In genomic region chr13:112541223-112541975, GRCm38 (mm10) we compare ENCODE assay signal across 21 mouse cellular contexts. TPM values are rescaled to one million over a fixed set of nuclear protein-coding genes. Genes with fewer than 3 reads are reported as not detected.
DNase-seq lines count a peak whose midpoint lies in the region; ATAC-seq and TF ChIP-seq lines count a peak whose summit lies in the region.
"Had no signal": no experiment of that assay in that cellular context is flagged by ENCODE, and none has a peak within 500 bp of the region (broad histone marks: within the 10 kb centered on the region; RNA-seq: fewer than 3 reads in every experiment).

No protein-coding gene starts in this region.

- no peaks in the 10 kb centered on the region for H3K9me3 ChIP-seq in CH12.LX (replicated peaks; ENCODE audit: low read length)
- H3K9me3 ChIP-seq in liver, embryonic 16.5 days (replicated peaks; ENCODE audit: control insufficient read depth, low read length), result no peaks in the 10 kb centered on the region
- H3K9me3 ChIP-seq in hindbrain, embryonic 16.5 days (ENCODE audit: control insufficient read depth, low read length), result no peaks in the 10 kb centered on the region
- H3K9me3 ChIP-seq: forebrain, embryonic 12.5 days; heart, embryonic 15.5 days; hindbrain, embryonic 10.5 days; limb, embryonic 13.5 days had no signal

- TF ChIP-seq EP300 in CH12.LX (IDR thresholded peaks at IDR 0.05; ENCODE audit: low read length), result no peak

- H3K27ac ChIP-seq in gastrocnemius, adult 2 months, result peak overlapping the region; percentile 2; the same call in 1 of the 2 replicates
- H3K27ac ChIP-seq in CH12.LX (ENCODE audit: insufficient read depth, low read depth), result no peak overlapping the region
- no peak overlapping the region for H3K27ac ChIP-seq in liver, embryonic 16.5 days (ENCODE audit: low read length)
- no peak overlapping the region for H3K27ac ChIP-seq in hindbrain, embryonic 16.5 days (ENCODE audit: low read depth, low read length)
- H3K27ac ChIP-seq: forebrain, embryonic 12.5 days; heart, embryonic 15.5 days; hindbrain, embryonic 10.5 days; kidney, postnatal 0 days; layer of hippocampus, adult 2 months; limb, embryonic 13.5 days had no signal

- ATAC-seq in common myeloid progenitor, adult 5-6 weeks (replicated peaks; ENCODE audit: low read depth, poor library complexity, severe bottlenecking), result peak; percentile 34
- ATAC-seq in liver, embryonic 16.5 days (ENCODE audit: low read depth), result peak; percentile 77
- no peak for ATAC-seq in hindbrain, embryonic 16.5 days
- ATAC-seq: lung, postnatal 0 days had no signal

- 45% methylated on average over 10 of the region's 10 CpGs for WGBS in liver, embryonic 16.5 days (ENCODE audit: insufficient replicate concordance)
- 87% methylated on average over 10 of the region's 10 CpGs for WGBS in hindbrain, embryonic 16.5 days

- H3K4me2 ChIP-seq in CH12.LX (ENCODE audit: insufficient read depth, low read depth, poor library complexity, severe bottlenecking), result peak overlapping the region; percentile 32
- H3K4me2 ChIP-seq in liver, embryonic 16.5 days (ENCODE audit: low read depth, low read length), result peak overlapping the region; percentile 11; the same call in 1 of the 2 replicates
- H3K4me2 ChIP-seq in hindbrain, embryonic 16.5 days (ENCODE audit: low read length), result no peak overlapping the region
- H3K4me2 ChIP-seq: forebrain, embryonic 12.5 days; heart, embryonic 15.5 days; limb, embryonic 13.5 days had no signal

- H3K4me3 ChIP-seq in gastrocnemius, adult 2 months, result peak overlapping the region; percentile 19; the same call in 1 of the 2 replicates
- no peak overlapping the region for H3K4me3 ChIP-seq in CH12.LX (replicated peaks in 1 of 3; ENCODE audit: low read depth in 2 of 3, low read length in 2 of 3, poor library complexity in 1 of 3)
- no peak overlapping the region for H3K4me3 ChIP-seq in liver, embryonic 16.5 days (ENCODE audit: low read depth, low read length)
- no peak overlapping the region for H3K4me3 ChIP-seq in hindbrain, embryonic 16.5 days (ENCODE audit: low read length)
- H3K4me3 ChIP-seq: forebrain, embryonic 12.5 days; heart, embryonic 15.5 days; hindbrain, embryonic 10.5 days; layer of hippocampus, adult 2 months; limb, embryonic 13.5 days had no signal

- H3K9ac ChIP-seq in CH12.LX (ENCODE audit: insufficient read depth, low read depth), result peak overlapping the region; percentile 28; the same call in 1 of the 2 replicates
- no peak overlapping the region for H3K9ac ChIP-seq in liver, embryonic 16.5 days (ENCODE audit: low read depth, low read length)
- H3K9ac ChIP-seq in hindbrain, embryonic 16.5 days (ENCODE audit: low read depth, low read length), result no peak overlapping the region
- H3K9ac ChIP-seq: forebrain, embryonic 12.5 days; heart, embryonic 15.5 days; limb, embryonic 13.5 days had no signal

- no peaks in the 10 kb centered on the region for H3K36me3 ChIP-seq in CH12.LX (replicated peaks in 1 of 2; ENCODE audit: control insufficient read depth in 1 of 2, insufficient read depth in 1 of 2, low read length in 1 of 2)
- no peaks in the 10 kb centered on the region for H3K36me3 ChIP-seq in liver, embryonic 16.5 days (ENCODE audit: control insufficient read depth, insufficient read depth)
- no peaks in the 10 kb centered on the region for H3K36me3 ChIP-seq in hindbrain, embryonic 16.5 days (ENCODE audit: control insufficient read depth, insufficient read depth, low read length)
- H3K36me3 ChIP-seq: forebrain, embryonic 12.5 days; heart, embryonic 15.5 days; hindbrain, embryonic 10.5 days; limb, embryonic 13.5 days had no signal

- no peak for TF ChIP-seq CTCF in gastrocnemius, adult 2 months (IDR thresholded peaks at IDR 0.05)
- TF ChIP-seq CTCF in CH12.LX (conservative IDR thresholded peaks at IDR 0.05 in 1 of 2, IDR thresholded peaks at IDR 0.05 in 1 of 2; ENCODE audit: low read depth in 2 of 2, low read length in 2 of 2), result no peak

- H3K27me3 ChIP-seq in CH12.LX (replicated peaks), result peaks cover 2% of the 10 kb centered on the region
- no peaks in the 10 kb centered on the region for H3K27me3 ChIP-seq in liver, embryonic 16.5 days (ENCODE audit: control insufficient read depth, insufficient read depth, low read depth, low read length)
- no peaks in the 10 kb centered on the region for H3K27me3 ChIP-seq in hindbrain, embryonic 16.5 days (replicated peaks; ENCODE audit: control insufficient read depth, insufficient read depth, low read length)
- H3K27me3 ChIP-seq: forebrain, embryonic 12.5 days; heart, embryonic 15.5 days; limb, embryonic 13.5 days had no signal

- in situ Hi-C loops in CH12.LX (cut with MboI; ENCODE audit: low pct_ligation_motif_present, low pct_unique_long_range_greater_than_20kb, low sequenced_read_pairs), result loop anchor here (25.0 kb wide), 1 partner anchor 754 kb away; no protein-coding TSS in a partner anchor

- peaks cover 9 to 11% of the 10 kb centered on the region in 2 experiments for H3K4me1 ChIP-seq in CH12.LX (ENCODE audit: control insufficient read depth in 1 of 2, insufficient read depth in 2 of 2)
- H3K4me1 ChIP-seq in liver, embryonic 16.5 days (ENCODE audit: control insufficient read depth, low read depth, low read length), result peaks cover 12% of the 10 kb centered on the region
- no peaks in the 10 kb centered on the region for H3K4me1 ChIP-seq in hindbrain, embryonic 16.5 days (ENCODE audit: control insufficient read depth, insufficient read depth, low read depth, low read length)
- H3K4me1 ChIP-seq: forebrain, embryonic 12.5 days had no signal

- no peak for TF ChIP-seq POLR2A in CH12.LX (IDR thresholded peaks at IDR 0.05; ENCODE audit: low read depth, low read length)

- TF ChIP-seq RAD21 in CH12.LX (IDR thresholded peaks at IDR 0.05; ENCODE audit: low read depth, low read length), result no peak

- dilution Hi-C loops in CH12.LX (cut with MboI; ENCODE audit: extremely low pct_ligation_motif_present, extremely low pct_unique_long_range_greater_than_20kb, low sequenced_read_pairs), result no loop called here

- DNase-seq in gastrocnemius, adult 2 months, result peak; percentile 43
- DNase-seq in gastrocnemius, postnatal 25 days, result no peak
- no peak for DNase-seq in CH12.LX (ENCODE audit: extremely low read depth)
- DNase-seq in neural tube, embryonic 10.5 days (ENCODE audit: extremely low spot score, low spot score), result no peak
- DNase-seq in cerebellum, adult 11 months, result no peak
- DNase-seq: cerebellum, adult 11-12 months; cerebellum, postnatal 14 days; kidney, adult 18-20 months; layer of hippocampus, postnatal 36 days; midbrain, embryonic 14.5 days; thymus, adult 18-20 months had no signal

- no peaks in the 10 kb centered on the region for H3K79me2 ChIP-seq in CH12.LX (replicated peaks; ENCODE audit: control insufficient read depth, extremely low read depth, insufficient read depth, poor library complexity, severe bottlenecking)

- intact Hi-C loops in gastrocnemius, adult 2 months (cut with DNase I), result no loop called here

TF ChIP-seq in CH12.LX, 34 proteins besides CTCF, POLR2A, EP300 and RAD21:
- no peak for TF ChIP-seq RCOR1 (conservative IDR thresholded peaks at IDR 0.05; ENCODE audit: low read depth, low read length)
- TF ChIP-seq HCFC1 (IDR thresholded peaks at IDR 0.05; ENCODE audit: low read depth, low read length), result no peak
- TF ChIP-seq GABPA (IDR thresholded peaks at IDR 0.05; ENCODE audit: insufficient replicate concordance, low read depth, low read length), result no peak
- TF ChIP-seq NRF1 (IDR thresholded peaks at IDR 0.05; ENCODE audit: low read depth, low read length), result no peak
- TF ChIP-seq ETS1 (conservative IDR thresholded peaks at IDR 0.05; ENCODE audit: low read depth, low read length), result no peak
- no peak for TF ChIP-seq CHD1 (IDR thresholded peaks at IDR 0.05; ENCODE audit: low read depth, low read length)
- no peak for TF ChIP-seq ZKSCAN1 (IDR thresholded peaks at IDR 0.05; ENCODE audit: borderline replicate concordance, low read depth, low read length)
- TF ChIP-seq POLR2AphosphoS2 (IDR thresholded peaks at IDR 0.05; ENCODE audit: low read depth, low read length), result no peak
- TF ChIP-seq JUND (conservative IDR thresholded peaks at IDR 0.05; ENCODE audit: low read depth, low read length), result no peak
- no peak for TF ChIP-seq CHD2 (IDR thresholded peaks at IDR 0.05; ENCODE audit: low read length)
- no peak for TF ChIP-seq IRF4 (IDR thresholded peaks at IDR 0.05; ENCODE audit: low read depth, low read length)
- TF ChIP-seq ELF1 (IDR thresholded peaks at IDR 0.05; ENCODE audit: low read depth, low read length), result no peak

RNA-seq across cellular contexts. Expression of gene Il31ra, which starts 52.8 kb away (rescaled TPM):
- under 1 TPM in 1 of 2 experiments, not detected in 1; 0.14 TPM for total RNA-seq in gastrocnemius, adult 2 months (2021)
- total RNA-seq in gastrocnemius, postnatal 25 days (2021), result not detected
- total RNA-seq in CH12.LX (2012; rRNA removed) (not detected in 2 replicates), CH12.LX (2014; rRNA removed) (not detected in 2 replicates)
- polyA plus RNA-seq in CH12.LX (2012; ENCODE audit: insufficient read length, low read depth), result not detected in 2 replicates
- total RNA-seq in common myeloid progenitor, adult 5-6 weeks (2017), result 7.0 and 9.2 TPM in 2 replicates
- 0.04 and 0.07 TPM in 2 replicates for polyA plus RNA-seq in liver, embryonic 16.5 days (2015; fragmentation: Nextera tagmentation; extraction: Ambion mirVana)
- polyA plus RNA-seq in hindbrain, embryonic 16.5 days (2015; fragmentation: Nextera tagmentation; extraction: Ambion mirVana), result 0.16 TPM in 1 of 2 replicates, not detected in the other
- polyA plus RNA-seq: hindbrain, embryonic 10.5 days; lung, postnatal 0 days; midbrain, embryonic 14.5 days had no signal
